Mouse (Mus musculus) E14TG2a.4 (cell line): ENCODE measurements around the gene Nsmce1.

Experiments
- CTCF ChIP-seq: conservative IDR thresholded peaks from 2 replicates; pipeline ENCODE4 v1.5.1; 2014; ENCODE audit warnings: low read length
- NANOG ChIP-seq: IDR thresholded peaks from 2 replicates; pipeline ENCODE4 v1.6.1; 2014; ENCODE audit warnings: borderline replicate concordance, low read length, mixed read lengths

DNA sequence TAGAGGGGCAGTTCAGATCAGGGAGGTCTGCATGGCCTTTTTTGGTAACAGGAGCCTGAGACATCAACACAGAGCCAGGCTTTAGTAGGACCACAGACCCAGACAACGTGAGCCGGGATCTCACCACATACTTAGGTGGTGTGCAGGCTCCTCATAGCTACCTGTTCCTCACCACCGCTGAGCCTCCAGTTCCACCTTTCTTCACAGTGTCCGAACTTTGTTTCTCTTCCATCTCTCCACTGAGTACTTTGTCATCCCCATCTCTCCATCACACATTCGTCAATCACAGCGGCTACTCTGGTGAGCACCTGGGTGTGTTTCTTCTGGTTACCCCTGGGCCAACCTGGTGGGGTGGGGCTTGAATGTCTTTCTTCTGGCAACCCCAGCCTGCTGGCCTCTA, 35.8 kb upstream of the Nsmce1 start:
- TF ChIP-seq CTCF (no peak), NANOG (no peak)
